Mouse (Mus musculus) left cerebral cortex, postnatal 36 days (tissue): ENCODE measurements around the gene Acmsd. TPM values are rescaled to one million over a fixed set of nuclear protein-coding genes. Genes with fewer than 3 reads are reported as not detected.

ENCODE experiments used
- total RNA-seq, 2 experiments: library from RNA; stranded (reverse); gene quantifications; 2 replicates each; pipeline ENCODE4 v1.2.3; 2021

Acmsd gene
- total RNA-seq, 2 experiments from 2014 or later = not detected

Other genes starting within 250 kb of the Acmsd start
- 10 to 100 TPM; 22.6 to 29.6 TPM for gene Tmem163, start 49.9 kb upstream of the Acmsd start, total RNA-seq
- 10 to 100 TPM; 50.8 to 72.3 TPM for gene Ccnt2, start 44.8 kb downstream of the Acmsd start, total RNA-seq
- gene Map3k19, start 125.6 kb downstream of the Acmsd start, total RNA-seq = 1 to 10 TPM; 4.4 to 8.7 TPM
- gene Rab3gap1, start 139.4 kb downstream of the Acmsd start, total RNA-seq = 10 to 100 TPM; 72.2 to 78.2 TPM